Mouse (Mus musculus): ENCODE measurements around the gene Kcnk3.
A peak's percentile ranks its signal among the peaks of the same experiment; 100 is the strongest.

Gene Kcnk3

GRCm38 (mm10) chr5:30615819-30616218 is 27.8 kb downstream of the Kcnk3 start:
- DNase-seq = no peak

- no peak for DNase-seq
Measured at GRCm38 (mm10) chr5:30616644-30617043, 28.7 kb downstream of the Kcnk3 start.

GRCm38 (mm10) chr5:30617357-30617756 is 29.4 kb downstream of the Kcnk3 start:
- DNase-seq = no peak

- no peak for DNase-seq
Measured at GRCm38 (mm10) chr5:30617851-30618250, 29.9 kb downstream of the Kcnk3 start.

- DNase-seq = no peak
Measured at GRCm38 (mm10) chr5:30618376-30619003, 30.5 kb downstream of the Kcnk3 start.

- no peak for DNase-seq
Measured at GRCm38 (mm10) chr5:30619211-30619610, 31.2 kb downstream of the Kcnk3 start.

GRCm38 (mm10) chr5:30620567-30620966 is 32.6 kb downstream of the Kcnk3 start:
- no peak for DNase-seq

GRCm38 (mm10) chr5:30621211-30621790 is 33.3 kb downstream of the Kcnk3 start:
- DNase-seq = no peak

GRCm38 (mm10) chr5:30621844-30622176 is 33.8 kb downstream of the Kcnk3 start:
- no peak for DNase-seq

GRCm38 (mm10) chr5:30622177-30622840 is 34.3 kb downstream of the Kcnk3 start:
- DNase-seq = peak; percentile 24

GRCm38 (mm10) chr5:30622841-30623185 is 34.8 kb downstream of the Kcnk3 start:
- no peak for DNase-seq

- DNase-seq = no peak
Measured at GRCm38 (mm10) chr5:30623380-30623779, 35.4 kb downstream of the Kcnk3 start.

- DNase-seq = no peak
Measured at GRCm38 (mm10) chr5:30624311-30624710, 36.3 kb downstream of the Kcnk3 start.

GRCm38 (mm10) chr5:30624908-30625307 is 36.9 kb downstream of the Kcnk3 start:
- DNase-seq = no peak

- no peak for DNase-seq
Measured at GRCm38 (mm10) chr5:30625379-30625778, 37.4 kb downstream of the Kcnk3 start.

- DNase-seq = no peak
Measured at GRCm38 (mm10) chr5:30626331-30627105, 38.5 kb downstream of the Kcnk3 start.

GRCm38 (mm10) chr5:30628511-30628910 is 40.5 kb downstream of the Kcnk3 start:
- DNase-seq = no peak

GRCm38 (mm10) chr5:30630401-30630800 is 42.4 kb downstream of the Kcnk3 start:
- DNase-seq = no peak

- no peak for DNase-seq
Measured at GRCm38 (mm10) chr5:30632134-30632533, 44.2 kb downstream of the Kcnk3 start.

GRCm38 (mm10) chr5:30636994-30637393 is 49.0 kb downstream of the Kcnk3 start:
- no peak for DNase-seq

GRCm38 (mm10) chr5:30638041-30638440 is 50.1 kb downstream of the Kcnk3 start:
- DNase-seq = peak; percentile 83

GRCm38 (mm10) chr5:30643477-30644179 is 55.7 kb downstream of the Kcnk3 start:
- DNase-seq = peak; percentile 53

GRCm38 (mm10) chr5:30646036-30646435 is 58.1 kb downstream of the Kcnk3 start:
- no peak for DNase-seq

Data from layer of hippocampus, adult 9-11 months (tissue).